Mouse (Mus musculus) cortical plate, adult 2 months (tissue): Measurements from ENCODE around the gene Clcnka.

Experiments
- CTCF ChIP-seq: fragments of 200-500 bp; IDR thresholded peaks from 2 replicates; pipeline ENCODE4 v1.5.1; 2011; ENCODE audit warnings: mild to moderate bottlenecking, control low read depth, low read length; ENCODE audit not compliant: insufficient read depth; ENCODE audit errors: extremely low read depth
- POLR2A ChIP-seq: fragments of 200-500 bp; IDR thresholded peaks from 2 replicates; pipeline ENCODE4 v1.6.1; 2011; ENCODE audit warnings: mild to moderate bottlenecking, low read length, control low read depth; ENCODE audit not compliant: insufficient read depth; ENCODE audit errors: extremely low read depth

- TF ChIP-seq POLR2A = no peak
- TF ChIP-seq CTCF = peak; percentile 52
Measured at GRCm38 (mm10) chr4:141429847-141430246, 31.3 kb upstream of the Clcnka start.
